Mouse (Mus musculus) megakaryocyte, adult 5-6 weeks (primary cell): ENCODE measurements around the gene Gpr39. TPM values are rescaled to one million over a fixed set of nuclear protein-coding genes. Genes with fewer than 3 reads are reported as not detected.

Experiments used
- total RNA-seq, 2 experiments: library from RNA; stranded (forward) in 1 of 2; stranded (reverse) in 1 of 2; fragments of 153-499, 151-499 nt in 1 of 2; fragments of 221-1000, 200-1000 nt in 1 of 2; gene quantifications; 2 replicates each; pipeline versions ENCODE4 v1.2.3 to v1.2.4; 2015 to 2017

The Gpr39 gene
- total RNA-seq, 2 experiments from 2014 or later = not detected

Other genes with a start within 250 kb of the Gpr39 start
- gene Actr3, start 241.3 kb upstream of the Gpr39 start, total RNA-seq (2015) = 1,201 and 1,297 TPM in 2 replicates
- gene Actr3, start 241.3 kb upstream of the Gpr39 start, total RNA-seq (2017) = 1,894 and 2,105 TPM in 2 replicates
- 13.0 and 14.5 TPM in 2 replicates for gene Slc35f5, start 116.4 kb upstream of the Gpr39 start, total RNA-seq (2015)
- gene Slc35f5, start 116.4 kb upstream of the Gpr39 start, total RNA-seq (2017) = 7.1 and 8.1 TPM in 2 replicates
- gene Lypd1, start 236.1 kb downstream of the Gpr39 start, total RNA-seq (2015) = not detected in 2 replicates
- not detected in 2 replicates for gene Lypd1, start 236.1 kb downstream of the Gpr39 start, total RNA-seq (2017)